Mouse (Mus musculus) hindbrain, embryonic 16.5 days (tissue): Measurements from ENCODE around the gene Fgd3. TPM values are rescaled to one million over a fixed set of nuclear protein-coding genes. Genes with fewer than 3 reads are reported as not detected.

ENCODE experiments used
- ATAC-seq: fragments of 200-750 bp; cut with Nextera tagmentation; 2 replicates; pipeline ENCODE4 v1.8.0; 2017; ENCODE audit warnings: moderate TSS enrichment, moderate library complexity
- H3K27ac ChIP-seq: fragments of 300-500 bp; sonication (generic); 2 replicates; pipeline ENCODE4 v1.5.1; 2014; ENCODE audit warnings: low read depth, mild to moderate bottlenecking, control low read depth, low read length, moderate library complexity
- H3K27me3 ChIP-seq: fragments of 300-500 bp; sonication (generic); replicated peaks from 2 replicates; pipeline ENCODE4 v1.6.1; 2014; ENCODE audit warnings: low read length; ENCODE audit not compliant: control insufficient read depth, insufficient read depth
- H3K36me3 ChIP-seq: fragments of 300-500 bp; sonication (generic); 2 replicates; pipeline ENCODE4 v1.6.1; 2014; ENCODE audit warnings: mild to moderate bottlenecking, low read length, moderate library complexity, mixed read lengths; ENCODE audit not compliant: control insufficient read depth, insufficient read depth
- H3K4me1 ChIP-seq: fragments of 300-500 bp; sonication (generic); 2 replicates; pipeline ENCODE4 v1.6.1; 2014; ENCODE audit warnings: low read depth, low read length; ENCODE audit not compliant: control insufficient read depth, insufficient read depth
- H3K4me2 ChIP-seq: fragments of 300-500 bp; sonication (generic); 2 replicates; pipeline ENCODE4 v1.6.1; 2014; ENCODE audit warnings: mild to moderate bottlenecking, low read length, control low read depth, moderate library complexity
- H3K4me3 ChIP-seq: fragments of 300-500 bp; sonication (generic); 2 replicates; pipeline ENCODE4 v1.5.1; 2014; ENCODE audit warnings: mild to moderate bottlenecking, low read length, control low read depth, moderate library complexity
- H3K9ac ChIP-seq: fragments of 300-500 bp; sonication (generic); 2 replicates; pipeline ENCODE4 v1.6.1; 2014; ENCODE audit warnings: low read depth, mild to moderate bottlenecking, control low read depth, low read length, moderate library complexity
- H3K9me3 ChIP-seq: fragments of 300-500 bp; sonication (generic); 2 replicates; pipeline ENCODE4 v1.6.1; 2014; ENCODE audit warnings: mild to moderate bottlenecking, low read length, moderate library complexity; ENCODE audit not compliant: control insufficient read depth
- WGBS: fragments of 180-500 bp; shearing (Covaris S2); extraction: QIAGEN DNeasy Blood & Tissue Kit; methylation state at CpG from one replicate; pipeline ENCODE4 v1.1.7; 2014; 5-methylcytosine and 5-hydroxymethylcytosine counted together
- polyA plus RNA-seq: library from polyadenylated mRNA; unstranded; fragments of >200 nt; fragmentation: Nextera tagmentation; extraction: Ambion mirVana; gene quantifications from 2 replicates; pipeline ENCODE4 v1.2.1, GENCODE M21; 2015

Fgd3 gene
- 1.6 TPM in 2 replicates for polyA plus RNA-seq

DNA sequence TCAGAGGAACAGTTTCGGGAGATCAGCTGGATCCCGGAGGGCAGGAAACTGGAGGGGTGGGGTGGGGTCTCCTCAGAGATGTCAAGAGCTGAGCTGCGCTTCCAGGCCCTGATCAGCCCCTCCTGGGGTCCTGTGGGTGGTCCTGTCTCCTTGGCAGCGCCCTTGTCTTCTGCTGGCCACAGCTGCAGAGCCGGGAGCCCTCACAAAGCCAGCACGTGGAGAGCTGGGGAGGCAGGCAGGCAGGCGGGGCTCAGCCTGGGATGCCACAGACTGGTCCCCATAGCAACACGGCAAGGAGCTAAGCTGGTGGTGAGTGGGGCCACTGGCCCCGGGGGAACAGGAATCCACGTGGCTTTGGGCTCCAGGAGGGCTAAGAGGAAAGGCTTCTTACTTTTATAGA is at the start of gene Fgd3:
Fgd3 (minus strand) TSS at position 272 of the 400 bp plus-strand sequence.
- 1% methylated on average over 10 of the region's 10 CpGs for WGBS
- ATAC-seq, result peak; percentile 92
- no peaks in the 10 kb centered on the region for H3K27me3 ChIP-seq
- H3K4me3 ChIP-seq, result peak within 1 kb of the TSS; percentile 39
- H3K4me1 ChIP-seq, result peaks cover 6% of the 10 kb centered on the region
- no peaks in the 10 kb centered on the region for H3K9me3 ChIP-seq
- peak within 1 kb of the TSS; percentile 59 for H3K4me2 ChIP-seq
- 0 out of 2 replicates have a peak within 1 kb of the TSS, but pooled peaks have one; percentile 7 for H3K27ac ChIP-seq
- no peaks in the 10 kb centered on the region for H3K36me3 ChIP-seq
- H3K9ac ChIP-seq, result peak within 1 kb of the TSS; percentile 60

DNA sequence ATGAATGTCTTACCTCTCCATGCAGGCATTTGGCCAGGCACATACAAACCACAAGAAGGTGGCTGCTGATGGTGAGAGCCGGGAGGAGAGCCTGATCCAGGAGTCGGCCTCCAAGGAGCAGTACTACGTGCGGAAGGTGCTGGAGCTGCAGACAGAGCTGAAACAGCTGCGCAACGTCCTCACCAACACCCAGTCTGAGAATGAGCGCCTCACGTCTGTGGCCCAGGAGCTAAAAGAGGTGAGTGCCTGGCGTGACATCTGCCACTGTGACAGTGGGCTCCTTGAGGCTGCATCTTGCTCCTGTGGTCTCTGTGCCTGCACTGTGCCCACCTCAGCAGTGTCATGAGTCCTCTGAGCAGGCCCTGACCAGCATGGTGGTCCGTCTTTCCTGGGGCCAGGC is 49.3 kb upstream of the Fgd3 start:
- H3K9ac ChIP-seq, result no peak overlapping the region
- no peak for ATAC-seq
- H3K9me3 ChIP-seq, result no peaks in the 10 kb centered on the region
- no peak overlapping the region for H3K4me3 ChIP-seq
- WGBS, result 94% methylated on average over 10 of the region's 10 CpGs
- H3K4me2 ChIP-seq, result no peak overlapping the region
- peaks cover 13% of the 10 kb centered on the region; the same call in 1 of the 2 replicates for H3K36me3 ChIP-seq
- no peak overlapping the region for H3K27ac ChIP-seq
- 0 out of 2 replicates have a peak, but pooled peaks cover 2% of the 10 kb centered on the region for H3K4me1 ChIP-seq
- H3K27me3 ChIP-seq, result no peaks in the 10 kb centered on the region

DNA sequence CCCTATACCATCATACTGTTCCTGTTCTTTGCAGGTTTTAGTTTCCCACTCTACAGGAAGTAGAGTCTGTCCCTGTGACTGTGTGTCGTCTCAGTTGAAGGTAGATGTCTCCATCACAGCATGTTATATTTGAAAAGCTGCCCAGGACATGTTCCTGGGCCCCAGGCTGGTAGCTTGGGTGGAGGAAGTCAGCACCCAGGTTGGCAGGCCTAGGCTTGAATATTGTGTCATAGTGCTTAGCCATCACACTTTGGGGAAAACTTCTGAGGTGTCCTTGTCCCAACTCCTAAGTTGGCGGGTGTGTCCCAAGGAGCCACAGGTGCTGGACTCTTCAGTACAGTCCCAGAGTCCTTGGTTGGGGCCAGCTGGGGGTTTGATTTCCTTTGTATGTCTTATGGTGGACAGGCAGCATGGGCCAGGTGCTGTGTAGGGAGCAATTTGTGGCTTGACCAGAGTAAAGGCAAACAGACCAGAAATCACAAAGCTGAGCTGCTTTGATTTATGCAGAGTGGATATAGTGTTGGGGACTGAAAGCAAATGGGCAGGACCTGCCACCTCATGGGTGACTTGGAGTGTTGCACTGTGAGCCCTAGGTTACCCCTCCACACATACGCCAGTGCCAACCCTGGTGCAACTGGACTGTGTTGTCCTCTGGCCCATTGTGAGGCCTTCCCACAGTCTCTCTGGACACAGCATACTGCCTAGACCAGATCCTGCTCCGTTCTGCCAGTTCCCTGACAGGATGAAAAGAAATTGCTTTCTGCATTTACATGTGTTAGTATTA is 47.7 kb upstream of the Fgd3 start:
- WGBS, result 73% methylated on average over 4 of the region's 4 CpGs
- Histone ChIP-seq H3K36me3 (peaks cover 13% of the 10 kb centered on the region; the same call in 1 of the 2 replicates), H3K4me3 (no peak overlapping the region), H3K27ac (no peak overlapping the region), H3K27me3 (no peaks in the 10 kb centered on the region), H3K9me3 (no peaks in the 10 kb centered on the region), H3K9ac (no peak overlapping the region), H3K4me1 (0 out of 2 replicates have a peak, but pooled peaks cover 2% of the 10 kb centered on the region), H3K4me2 (no peak overlapping the region)
- no peak for ATAC-seq

DNA sequence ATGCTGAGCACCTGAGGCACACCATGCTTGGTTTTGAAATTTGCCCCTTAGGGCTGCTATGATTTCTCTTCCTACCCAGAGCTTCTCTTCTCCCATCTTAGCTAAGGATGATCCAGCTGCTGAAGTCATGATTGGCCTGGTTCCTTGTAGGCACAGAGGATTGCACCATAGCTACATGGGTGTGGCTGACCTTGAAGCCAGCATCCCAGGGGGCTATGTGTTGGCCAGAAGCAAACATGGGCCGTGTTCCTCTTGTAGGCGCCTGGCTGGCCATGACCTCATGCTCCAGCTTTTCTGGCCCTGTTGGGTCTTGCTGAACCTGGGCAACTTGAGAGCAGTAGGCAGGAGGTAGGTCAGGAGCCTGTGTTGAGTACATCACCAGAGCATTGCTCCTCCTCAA is 44.6 kb upstream of the Fgd3 start:
- H3K36me3 ChIP-seq, result 0 out of 2 replicates have a peak, but pooled peaks cover 4% of the 10 kb centered on the region
- 92% methylated on average over 2 of the region's 2 CpGs for WGBS

DNA sequence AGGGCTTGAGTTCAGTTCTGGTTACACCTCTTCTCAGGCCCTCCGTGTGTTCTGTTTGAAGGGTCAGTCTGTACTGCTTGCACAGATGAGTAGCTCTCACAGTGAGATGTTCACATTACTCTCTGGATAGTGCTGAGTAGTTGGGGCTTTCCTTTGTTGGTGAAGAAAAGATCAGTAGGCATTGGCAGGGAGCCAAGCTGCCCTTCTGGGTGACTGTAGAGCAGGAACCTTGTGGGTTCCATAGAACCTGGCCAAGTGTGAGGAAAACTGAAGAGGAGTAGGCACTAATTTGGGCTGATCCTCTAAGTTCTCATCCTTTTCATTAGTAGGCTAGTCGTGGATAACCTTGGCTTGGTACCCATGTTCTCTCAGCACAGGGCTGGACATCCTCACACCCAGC is 42.7 kb upstream of the Fgd3 start:
- Histone ChIP-seq H3K27me3 (no peaks in the 10 kb centered on the region), H3K4me1 (peaks cover 14% of the 10 kb centered on the region; the same call in 1 of the 2 replicates), H3K4me3 (no peak overlapping the region), H3K9ac (no peak overlapping the region), H3K27ac (no peak overlapping the region), H3K36me3 (no peaks in the 10 kb centered on the region), H3K9me3 (no peaks in the 10 kb centered on the region), H3K4me2 (no peak overlapping the region)
- 70% methylated on average over 2 of the region's 2 CpGs for WGBS
- ATAC-seq, result 0 out of 2 replicates have a peak, but pooled peaks have one; percentile 13

More for the DNA sequence above, 44.6 kb upstream of the Fgd3 start:
- Histone ChIP-seq H3K4me1 (peaks cover 14% of the 10 kb centered on the region; the same call in 1 of the 2 replicates), H3K27ac (no peak overlapping the region), H3K4me3 (no peak overlapping the region), H3K27me3 (no peaks in the 10 kb centered on the region), H3K4me2 (no peak overlapping the region), H3K9me3 (no peaks in the 10 kb centered on the region), H3K9ac (no peak overlapping the region)
- no peak for ATAC-seq

DNA sequence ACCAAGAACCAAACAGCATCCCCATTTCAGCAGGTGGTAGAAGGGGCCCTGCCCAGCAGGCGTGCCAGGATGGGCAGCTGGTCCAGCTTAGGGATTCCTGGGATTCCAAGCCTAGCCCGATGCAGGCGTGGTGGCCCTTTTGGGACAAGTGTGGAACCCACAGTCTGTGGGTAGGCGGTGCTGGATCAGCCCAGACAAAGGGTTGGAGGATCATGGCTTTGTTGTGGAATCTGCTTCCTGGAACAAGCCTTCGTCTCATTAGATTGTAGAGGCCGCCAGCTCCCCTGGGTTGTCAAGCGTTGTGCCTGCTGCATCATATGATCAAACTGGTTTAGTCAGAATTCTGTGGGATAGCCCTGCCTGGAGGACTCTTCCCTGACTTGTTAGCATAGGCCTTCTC is 42.3 kb upstream of the Fgd3 start:
- no peaks in the 10 kb centered on the region for H3K9me3 ChIP-seq
- no peak overlapping the region for H3K27ac ChIP-seq
- no peaks in the 10 kb centered on the region for H3K27me3 ChIP-seq
- no peak overlapping the region for H3K9ac ChIP-seq
- H3K36me3 ChIP-seq, result no peaks in the 10 kb centered on the region
- H3K4me2 ChIP-seq, result no peak overlapping the region
- no peak for ATAC-seq
- H3K4me3 ChIP-seq, result no peak overlapping the region
- H3K4me1 ChIP-seq, result peaks cover 14% of the 10 kb centered on the region; the same call in 1 of the 2 replicates
- 76% methylated on average over 7 of the region's 7 CpGs for WGBS

DNA sequence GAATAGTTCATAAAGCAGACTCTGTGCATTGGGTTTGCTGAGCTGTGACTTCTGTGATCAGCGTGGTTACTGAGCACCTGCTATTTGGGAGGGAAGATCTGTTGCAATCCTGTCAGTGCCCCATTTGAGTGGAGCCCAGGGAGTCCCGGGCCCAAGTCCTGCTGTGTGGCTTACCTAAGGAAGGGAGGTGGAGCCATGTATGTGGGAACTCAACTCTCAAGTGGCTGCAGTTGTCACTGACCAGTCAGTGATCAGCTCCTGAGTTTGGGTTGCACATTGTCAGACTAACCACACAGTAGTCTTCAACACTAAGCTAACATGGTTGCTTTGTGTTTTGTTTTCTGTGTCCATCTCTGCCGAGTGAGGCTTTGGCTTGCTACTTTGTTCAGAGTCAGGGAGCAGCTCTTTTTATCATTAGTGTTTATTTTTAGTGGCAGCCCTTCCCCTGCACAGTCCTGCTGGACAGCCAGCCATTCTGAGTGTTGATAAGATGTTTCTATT is 40.8 kb upstream of the Fgd3 start:
- no peaks in the 10 kb centered on the region for H3K36me3 ChIP-seq
- no peaks in the 10 kb centered on the region for H3K9me3 ChIP-seq
- no peak overlapping the region for H3K4me2 ChIP-seq
- no peak overlapping the region for H3K9ac ChIP-seq
- no peaks in the 10 kb centered on the region for H3K27me3 ChIP-seq
- no peak overlapping the region for H3K27ac ChIP-seq
- H3K4me3 ChIP-seq, result no peak overlapping the region
- no peak for ATAC-seq
- H3K4me1 ChIP-seq, result peaks cover 12% of the 10 kb centered on the region; the same call in 1 of the 2 replicates
- WGBS, result 48% methylated on average over 3 of the region's 3 CpGs

DNA sequence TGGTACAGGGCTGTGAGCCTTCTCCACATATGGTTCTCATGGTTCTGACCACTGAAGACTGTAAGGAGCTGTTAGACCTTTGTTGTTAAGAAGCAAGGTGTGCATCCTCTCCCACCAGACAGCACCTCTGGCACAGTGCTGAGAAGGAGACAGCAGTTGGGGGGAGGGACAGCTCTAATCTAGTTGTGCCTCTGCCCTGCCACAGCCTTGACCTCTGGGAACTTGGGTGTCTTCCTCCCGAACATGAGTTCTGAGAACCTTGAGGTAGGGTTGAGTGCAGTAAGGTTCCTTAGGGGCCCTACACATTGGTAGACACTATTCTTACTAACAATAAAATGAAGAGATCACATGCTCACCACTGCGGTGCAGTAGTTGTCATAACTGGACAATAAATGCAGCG is 38.1 kb upstream of the Fgd3 start:
- H3K9me3 ChIP-seq, result no peaks in the 10 kb centered on the region
- 96% methylated on average over 3 of the region's 3 CpGs for WGBS
- no peak overlapping the region for H3K9ac ChIP-seq
- no peak overlapping the region for H3K27ac ChIP-seq
- no peaks in the 10 kb centered on the region for H3K27me3 ChIP-seq
- no peak overlapping the region for H3K4me2 ChIP-seq
- H3K4me1 ChIP-seq, result peaks cover 18% of the 10 kb centered on the region
- H3K36me3 ChIP-seq, result no peaks in the 10 kb centered on the region
- ATAC-seq, result no peak
- no peak overlapping the region for H3K4me3 ChIP-seq

DNA sequence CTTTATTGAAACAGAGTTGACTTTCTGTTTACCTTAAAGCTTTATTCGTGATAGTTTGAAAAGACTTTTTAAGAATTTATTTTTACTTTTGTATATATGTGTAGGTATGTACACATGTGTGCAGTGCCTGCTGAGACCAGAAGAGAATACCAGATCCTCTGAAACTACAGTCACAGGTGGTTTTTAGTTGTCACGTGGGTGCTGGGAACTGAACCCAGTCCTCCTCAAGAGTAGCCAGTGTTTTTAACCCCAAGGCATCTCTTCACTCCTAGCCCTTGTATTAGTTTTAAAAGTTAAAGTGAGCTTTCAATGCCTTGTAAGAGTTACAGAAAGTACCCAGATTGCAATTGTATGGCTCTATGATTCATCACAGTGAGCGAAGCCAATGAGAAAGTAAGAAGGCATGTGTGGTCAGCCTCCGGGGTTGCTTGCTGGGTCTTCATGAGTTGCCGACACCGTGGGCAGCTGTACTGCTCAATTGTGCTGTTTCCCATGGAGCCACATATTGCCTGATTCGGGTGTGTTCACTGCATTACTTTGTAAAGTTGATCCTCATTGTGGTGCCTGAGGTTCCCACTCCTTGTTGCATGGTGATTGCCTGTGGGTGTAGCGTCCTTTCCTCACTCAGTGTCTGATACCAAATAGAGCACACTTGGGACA is 37.4 kb upstream of the Fgd3 start:
- H3K9me3 ChIP-seq, result no peaks in the 10 kb centered on the region
- H3K4me1 ChIP-seq, result peaks cover 22% of the 10 kb centered on the region
- no peak overlapping the region for H3K4me2 ChIP-seq
- no peak overlapping the region for H3K27ac ChIP-seq
- no peaks in the 10 kb centered on the region for H3K36me3 ChIP-seq
- ATAC-seq, result no peak
- H3K4me3 ChIP-seq, result no peak overlapping the region
- no peaks in the 10 kb centered on the region for H3K27me3 ChIP-seq
- WGBS, result 95% methylated on average over 8 of the region's 8 CpGs
- H3K9ac ChIP-seq, result no peak overlapping the region
